Mouse (Mus musculus): ENCODE measurements at regions not wholly inside any gene's neighbourhood (a gene's known extent, or its start where the extent isn't known, plus 50 kb on each side); places are given as distances from the start of the nearest gene placed in this dataset.
"Not testable (repeated sequence)": the region's sequence is repeated elsewhere in the genome, so short reads cannot be mapped to it uniquely, and the experiment has no call there.

DNA sequence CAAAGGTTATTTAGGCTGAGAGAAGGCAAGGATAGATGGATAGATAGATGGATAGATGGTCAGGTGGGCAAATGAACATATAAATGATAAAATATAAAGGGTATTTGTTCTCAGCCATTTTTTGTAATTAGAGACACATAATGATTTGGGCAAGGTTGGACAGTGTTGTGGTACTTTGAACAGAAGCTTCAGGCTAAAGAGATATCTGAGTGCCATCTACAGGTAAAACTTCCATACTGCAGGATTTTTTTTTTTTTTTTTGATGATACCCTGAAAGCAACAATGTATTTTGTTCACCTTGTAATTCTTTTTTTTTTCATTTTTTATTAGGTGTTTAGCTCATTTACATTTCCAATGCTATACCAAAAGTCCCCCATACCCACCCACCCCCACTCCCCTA is 110.1 kb upstream of the Trabd2b start:
- DNase-seq: no peak

DNA sequence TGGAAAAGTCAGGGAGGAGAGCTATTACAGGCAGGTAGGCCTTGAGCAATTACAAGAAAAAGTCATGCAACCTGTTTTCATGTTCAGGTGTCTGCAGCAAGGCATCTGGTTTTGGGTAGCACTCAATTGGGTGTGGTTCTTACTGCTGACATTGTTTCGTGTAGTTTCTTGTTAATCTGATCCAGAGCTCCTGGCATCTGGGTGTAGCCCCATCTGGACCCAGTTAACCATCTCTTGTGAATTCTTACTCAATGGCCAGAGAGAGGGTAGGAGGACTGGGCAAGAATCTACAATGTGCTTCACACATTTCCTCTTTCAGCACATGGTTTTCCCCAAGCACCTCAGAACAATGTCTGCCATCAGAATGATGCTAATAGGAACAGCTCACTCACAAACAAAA is 108.0 kb upstream of the Trabd2b start:
- not testable (repeated sequence) for DNase-seq

DNA sequence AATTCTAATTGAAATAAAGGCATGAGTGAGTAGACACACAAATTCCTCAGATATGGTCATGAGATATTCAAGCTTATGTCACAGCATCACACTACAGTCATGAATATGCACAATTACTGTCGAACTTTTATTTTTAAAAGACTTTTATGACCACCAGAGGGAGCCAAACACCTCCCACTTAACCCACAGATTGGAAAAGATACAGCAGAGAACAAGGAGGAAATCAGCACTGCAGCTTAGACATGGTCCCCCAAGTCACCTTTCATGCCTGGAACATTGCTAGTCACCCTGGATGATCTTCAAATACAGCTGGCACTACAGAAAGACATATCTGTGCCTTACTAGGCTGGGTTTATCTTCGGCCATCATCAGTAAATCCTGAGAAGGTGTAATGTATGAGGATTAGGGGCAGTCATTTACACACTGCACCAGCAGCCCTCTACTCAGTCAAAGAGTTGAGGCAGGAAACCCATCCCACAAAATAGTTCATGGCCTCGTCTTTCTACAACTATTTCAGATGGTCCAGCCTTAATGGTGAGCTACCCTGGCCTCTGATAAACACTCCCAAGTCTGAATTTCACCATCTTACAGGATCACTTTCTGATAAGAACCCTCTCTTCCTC is 106.0 kb upstream of the Trabd2b start:
- DNase-seq: no peak

DNA sequence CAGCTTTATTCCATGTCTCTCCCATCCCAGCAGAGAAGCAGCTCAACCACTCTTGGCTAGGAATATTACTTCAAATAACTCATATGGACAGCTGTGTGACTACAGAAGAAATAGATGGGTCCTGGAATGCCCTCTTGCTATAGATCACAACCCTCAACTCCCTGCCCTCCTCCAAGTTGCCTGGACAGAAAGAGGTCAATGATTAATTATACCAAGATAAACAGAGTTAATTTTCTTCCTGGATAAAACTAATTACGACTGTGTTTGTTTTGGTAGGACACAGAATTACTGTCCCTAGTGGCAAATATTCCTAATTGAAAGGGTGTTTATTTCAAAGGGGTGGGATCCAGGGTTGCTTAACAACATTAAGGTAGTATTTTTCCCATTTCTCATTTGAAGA is 101.9 kb upstream of the Trabd2b start:
- DNase-seq: no peak

DNA sequence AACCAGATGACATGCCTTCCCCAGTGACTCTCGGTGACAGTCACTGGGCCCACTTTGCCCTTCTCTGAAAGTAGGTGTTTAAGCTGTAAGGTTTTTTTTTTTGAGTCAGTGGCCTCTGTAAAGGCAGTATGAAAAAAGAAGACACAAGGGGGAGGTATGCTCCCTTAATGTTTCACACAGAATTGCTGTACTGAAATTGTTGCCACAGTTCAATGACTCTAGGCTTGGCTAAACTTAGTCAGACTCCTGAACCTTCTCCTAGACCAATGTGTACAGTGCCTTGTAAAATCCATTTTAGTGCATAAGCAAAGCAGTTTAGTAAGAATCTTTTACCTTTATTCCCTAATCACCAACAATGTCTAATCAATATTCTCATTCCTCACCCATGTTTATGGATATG is 99.0 kb upstream of the Trabd2b start:
- no peak for DNase-seq

DNA sequence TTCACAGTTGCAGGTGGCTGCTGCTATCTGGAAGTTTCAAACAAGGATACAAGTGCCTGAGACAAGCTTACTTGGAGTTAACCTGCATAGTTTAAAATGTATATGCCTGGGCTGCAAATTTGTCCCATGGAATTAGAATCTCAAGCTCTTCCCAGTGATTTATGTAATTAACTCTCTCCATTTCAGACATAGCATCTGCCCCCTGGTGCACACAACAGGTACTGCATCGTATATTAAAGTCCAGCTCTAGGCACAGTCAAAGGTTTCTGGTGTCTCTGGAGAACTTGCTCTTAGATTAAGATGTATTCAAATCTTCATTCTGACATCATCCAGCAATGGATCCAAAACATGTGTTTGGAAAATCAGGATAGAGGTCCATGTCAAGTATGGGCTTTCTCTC is 98.0 kb upstream of the Trabd2b start:
- DNase-seq: peak; percentile 45

DNA sequence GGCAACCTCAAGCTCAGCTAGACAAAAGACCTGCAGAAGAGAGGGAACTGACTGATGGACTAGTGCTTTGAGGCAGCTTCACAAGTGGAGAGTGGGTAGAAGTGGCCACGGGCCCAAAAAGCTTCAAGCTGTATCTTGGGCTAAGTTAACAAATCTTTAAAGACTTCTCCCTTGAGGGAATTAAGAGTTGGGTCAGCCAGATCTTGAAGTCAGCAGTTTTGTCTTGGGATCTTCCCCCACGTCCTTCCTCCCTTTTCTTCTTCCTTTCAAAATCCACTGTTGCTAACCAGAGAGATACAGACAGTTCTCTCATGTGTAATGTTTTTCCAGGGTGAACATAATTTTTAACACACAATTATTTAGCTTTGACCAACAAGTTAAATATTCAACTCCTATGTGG is 91.5 kb upstream of the Trabd2b start:
- no peak for DNase-seq

DNA sequence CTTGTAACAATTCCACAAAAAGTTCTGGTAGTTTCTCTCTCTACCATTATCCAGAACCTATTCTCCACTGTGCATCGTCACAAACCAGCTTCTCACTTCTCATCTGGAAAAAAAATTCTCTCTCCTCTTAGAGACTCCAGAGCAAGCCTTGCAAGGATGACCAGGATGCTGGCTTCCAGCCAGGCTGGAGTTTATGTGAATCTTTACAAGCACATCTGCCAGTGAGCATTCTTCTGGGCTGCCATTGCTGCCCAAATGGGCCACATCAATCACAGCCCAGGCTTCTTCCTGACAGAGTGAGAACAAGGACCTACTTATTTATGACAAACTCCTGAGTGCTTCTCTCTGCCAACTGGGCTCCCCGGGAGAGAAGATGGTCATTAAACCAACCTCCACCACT is 91.0 kb upstream of the Trabd2b start:
- no peak for DNase-seq

DNA sequence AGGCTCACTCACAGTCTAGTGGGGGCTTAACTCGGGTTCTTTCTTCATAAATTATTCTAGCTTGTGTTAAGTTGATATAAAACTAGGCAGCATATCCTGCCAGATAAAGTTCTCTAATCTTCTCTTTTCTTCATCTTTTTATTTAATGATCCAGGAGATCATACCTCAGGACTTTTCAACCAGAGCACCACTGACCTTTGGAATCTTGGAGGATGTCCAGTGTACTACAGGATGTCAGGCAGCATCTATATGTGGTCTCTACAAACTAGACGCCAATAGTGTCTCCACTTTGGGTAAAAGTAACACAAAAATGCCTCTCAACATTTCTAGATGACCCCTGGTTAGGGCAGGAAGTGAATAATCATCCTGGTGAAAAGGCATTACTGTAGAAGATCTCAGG is 89.4 kb upstream of the Trabd2b start:
- DNase-seq: no peak

DNA sequence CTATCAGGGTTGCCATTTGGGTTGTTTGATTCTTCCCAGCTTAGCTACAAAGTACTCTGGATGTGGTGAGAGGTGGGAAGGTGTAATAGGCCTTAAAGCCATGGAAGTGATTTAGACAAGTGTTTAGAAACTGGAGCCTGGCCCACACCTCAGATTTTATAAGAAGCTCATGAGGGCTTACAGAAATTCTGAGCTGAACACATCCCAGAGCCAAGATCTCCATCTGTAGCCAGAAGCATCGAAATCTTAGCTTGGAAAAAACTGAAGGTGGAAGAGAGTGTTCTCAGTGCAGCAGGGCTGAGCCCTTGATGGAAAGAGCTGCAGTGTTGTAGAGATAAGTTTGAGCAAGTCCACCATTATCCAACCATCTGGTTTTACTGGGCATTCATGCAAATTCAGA is 86.4 kb upstream of the Trabd2b start:
- no peak for DNase-seq

DNA sequence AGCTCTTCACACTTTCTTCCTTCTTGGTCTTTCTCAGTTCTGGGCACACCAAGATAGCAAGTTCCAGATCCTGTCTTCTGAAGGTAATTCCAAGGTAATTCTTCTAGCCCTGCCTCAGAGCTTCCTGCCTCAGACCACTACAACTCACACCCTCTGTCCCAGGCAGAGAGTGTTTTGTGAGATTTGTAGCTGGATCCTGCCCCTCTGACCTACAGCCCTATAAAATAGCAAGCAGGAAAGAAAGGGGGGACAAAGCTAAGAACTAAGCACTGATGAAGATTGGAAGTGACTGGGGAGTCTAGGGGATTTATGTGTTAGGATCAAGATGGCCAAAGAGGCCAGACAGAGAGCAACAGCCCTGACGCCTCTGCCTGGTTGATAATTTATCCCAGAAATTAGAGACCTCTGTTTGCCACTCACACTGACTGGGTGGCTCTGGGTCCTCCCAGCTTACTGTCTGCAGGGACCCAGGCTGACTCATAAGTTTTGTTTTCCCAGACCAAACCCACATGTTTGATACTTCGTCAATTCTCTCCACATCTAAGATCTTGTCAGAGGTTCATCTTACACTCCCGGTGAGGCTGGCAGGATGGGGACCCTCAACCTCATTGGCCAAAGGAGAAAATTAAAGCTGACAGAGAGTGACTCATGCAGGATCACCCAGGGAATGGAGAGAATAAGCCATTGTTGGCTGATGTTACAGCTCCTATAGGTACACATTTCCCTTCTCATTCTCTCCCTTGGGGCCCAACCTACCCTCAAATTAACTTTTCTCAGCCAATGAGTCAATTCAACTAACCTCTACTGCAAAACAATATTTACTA is 84.8 kb upstream of the Trabd2b start:
- no peak for DNase-seq

DNA sequence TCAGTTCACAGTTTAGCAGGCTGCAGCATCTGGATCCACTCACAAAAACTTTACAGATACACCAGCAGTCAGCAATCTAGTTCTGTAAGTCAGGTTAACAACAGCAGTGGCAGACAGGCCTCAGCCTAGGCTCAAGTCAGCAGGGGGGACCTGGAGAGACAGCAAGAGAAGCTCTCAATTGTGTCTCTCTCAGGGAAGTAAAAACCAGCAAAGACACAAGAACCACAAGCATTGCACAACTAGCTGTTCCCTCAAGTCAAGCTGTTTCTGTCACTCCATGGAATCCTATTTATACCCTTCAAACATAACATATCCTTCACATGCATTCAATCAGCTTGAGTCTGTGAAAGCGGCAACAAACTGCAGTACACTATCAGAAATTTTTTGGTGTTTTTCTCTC is 76.5 kb upstream of the Trabd2b start:
- DNase-seq: no peak

DNA sequence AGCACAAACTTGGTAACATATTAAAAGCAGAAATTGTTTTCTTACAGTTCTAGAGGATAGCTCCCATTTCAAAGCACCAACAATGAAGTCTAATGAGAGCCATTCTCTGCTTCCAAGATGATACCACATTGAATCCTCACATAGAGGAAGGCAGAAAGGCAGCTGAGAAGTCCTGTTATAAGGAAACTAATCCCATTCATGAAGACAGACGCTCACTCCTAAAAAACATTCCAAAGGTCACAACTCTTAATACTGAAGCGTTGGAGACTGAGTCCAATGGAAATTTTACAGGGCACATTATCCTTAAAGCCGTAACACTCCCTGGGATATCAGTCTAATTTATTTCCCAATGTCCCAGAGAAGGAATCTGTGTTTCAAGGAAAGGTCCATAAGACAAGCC is 75.4 kb upstream of the Trabd2b start:
- no peak for DNase-seq

DNA sequence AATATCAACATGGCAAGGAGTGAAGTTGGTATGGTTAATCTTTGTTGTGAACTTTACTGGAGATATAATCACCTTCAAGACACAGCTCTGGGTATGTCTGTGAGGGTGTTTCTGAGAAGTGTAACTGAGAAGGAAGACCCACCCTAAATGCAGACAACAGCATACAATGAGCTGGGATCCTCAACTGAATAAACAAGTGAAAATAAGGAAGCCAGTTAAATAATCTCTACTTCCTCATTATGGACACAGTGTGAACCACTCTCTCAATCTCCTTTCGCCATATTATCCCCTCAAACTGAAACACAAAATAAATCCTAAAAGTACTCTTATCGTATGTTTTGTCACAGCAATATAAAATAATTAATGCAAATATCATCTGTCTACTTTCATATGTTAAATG is 71.7 kb upstream of the Trabd2b start:
- DNase-seq: no peak

DNA sequence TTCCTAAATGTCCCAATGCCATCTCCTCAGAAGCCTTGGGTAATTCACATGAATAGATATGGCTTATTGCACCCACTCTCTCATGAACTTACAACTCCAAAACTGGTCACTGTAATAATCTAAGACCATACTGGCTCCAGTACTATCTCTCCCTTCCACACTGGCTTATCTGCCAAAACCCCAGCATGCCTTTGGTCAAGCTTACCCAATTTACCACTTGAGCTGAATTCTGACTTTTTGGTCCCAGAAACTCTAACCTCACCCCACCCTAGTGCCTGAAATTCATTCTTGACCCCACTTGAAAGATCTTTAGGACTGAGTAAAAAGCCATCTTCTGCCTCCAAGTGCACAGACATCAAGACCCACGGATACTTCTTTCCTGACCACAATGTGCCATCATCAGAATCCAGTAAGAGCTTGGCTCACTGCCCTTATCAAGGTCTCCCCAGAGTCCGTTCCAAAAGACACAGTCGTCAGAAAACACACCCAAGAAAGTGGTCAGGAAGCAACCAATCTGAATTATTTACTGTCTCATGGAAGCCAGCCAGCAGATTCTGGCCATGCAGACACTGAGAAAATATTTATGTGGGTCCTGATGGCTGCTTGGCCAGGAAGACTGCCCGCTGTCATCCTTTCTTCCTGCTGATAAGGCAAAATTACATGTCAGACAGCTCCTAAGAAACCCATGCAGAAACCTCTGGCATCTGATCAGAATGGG is 70.3 kb upstream of the Trabd2b start:
- DNase-seq: no peak

DNA sequence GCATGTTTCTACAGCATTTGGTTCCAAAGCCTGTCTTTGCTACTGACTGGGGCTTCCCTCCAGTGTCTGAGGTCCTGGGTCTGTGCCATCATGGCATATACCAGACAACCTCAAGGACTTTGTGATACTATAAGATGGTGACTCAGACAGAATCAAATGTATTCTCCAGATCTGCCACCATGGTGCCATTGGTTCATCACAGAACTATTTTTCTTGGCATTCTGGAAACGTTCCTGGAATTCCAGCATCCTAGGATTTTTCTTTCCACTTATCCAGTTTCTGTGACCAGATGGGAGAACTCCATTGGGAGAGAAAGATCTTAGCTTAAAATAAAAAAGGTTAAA is 69.8 kb upstream of the Trabd2b start:
- DNase-seq: no peak

DNA sequence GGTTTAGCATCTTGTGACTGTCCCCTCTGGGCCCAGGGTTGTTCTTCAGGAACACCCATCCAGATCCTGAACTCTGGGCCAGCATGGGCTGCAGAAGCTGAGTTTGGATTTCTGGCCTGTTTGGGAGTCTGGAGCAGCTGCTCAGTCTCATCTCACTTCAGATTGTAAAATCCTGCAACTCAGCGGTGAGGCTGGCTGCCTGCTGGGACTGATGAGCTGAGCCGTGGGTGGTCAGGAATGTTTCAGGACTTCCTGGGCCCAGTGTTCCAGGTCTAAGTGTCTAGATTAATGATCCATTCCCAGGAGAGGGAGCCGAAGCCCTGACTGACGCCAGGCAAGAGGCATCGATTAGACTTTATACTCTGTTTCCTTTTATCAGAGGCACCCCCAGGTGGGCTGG is 66.7 kb upstream of the Trabd2b start:
- no peak for DNase-seq

DNA sequence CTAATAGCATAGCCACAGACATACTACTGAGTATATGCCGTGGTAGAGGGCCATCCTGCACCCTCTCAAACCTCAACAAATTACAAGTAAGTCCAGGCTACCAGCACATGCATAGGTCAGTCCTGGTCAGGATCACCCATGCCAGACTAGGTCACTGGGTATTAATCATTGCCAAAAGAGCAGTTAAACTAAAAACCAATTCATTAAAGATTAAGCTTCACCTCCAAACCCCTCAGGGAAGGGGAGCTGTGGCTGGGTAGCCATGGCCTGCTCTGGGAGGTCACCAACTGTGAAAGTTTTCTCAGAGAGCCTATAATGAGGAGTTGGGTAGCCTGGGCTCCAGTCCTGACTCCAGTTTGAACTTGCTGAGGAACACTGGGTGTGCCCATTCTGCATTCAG is 61.4 kb upstream of the Trabd2b start:
- DNase-seq: no peak

DNA sequence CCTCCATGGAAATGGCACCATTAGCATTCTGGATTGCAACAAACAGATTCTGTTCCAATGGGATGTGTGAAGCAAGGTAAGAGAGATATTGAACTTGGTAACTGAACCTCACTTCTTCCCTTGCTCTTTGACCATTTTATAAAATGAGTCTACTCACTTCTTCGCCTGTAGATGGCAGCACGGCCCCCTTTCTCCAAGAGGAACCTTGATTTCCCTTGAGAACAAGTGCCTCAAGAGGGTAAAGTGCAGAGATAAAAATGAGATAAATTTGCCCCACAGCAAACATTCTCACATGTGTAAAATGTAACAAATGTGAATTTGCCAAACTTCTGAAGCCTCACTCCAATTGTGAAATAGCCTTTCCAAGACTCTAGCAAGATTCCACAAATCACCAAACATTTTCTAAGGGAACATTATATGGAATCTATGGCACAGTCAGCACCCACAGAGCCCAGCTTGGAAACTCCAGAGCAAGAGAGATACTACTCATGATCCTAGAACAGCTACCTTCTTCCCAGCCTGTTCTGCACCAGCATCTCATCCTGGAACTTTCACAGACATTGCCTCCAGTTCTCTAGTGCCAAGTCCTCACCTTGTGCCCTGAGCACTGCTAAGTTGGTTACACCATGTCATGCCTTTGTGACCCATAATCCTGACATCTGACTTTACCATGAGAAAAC is 60.3 kb upstream of the Trabd2b start:
- peak; percentile 61 for DNase-seq

DNA sequence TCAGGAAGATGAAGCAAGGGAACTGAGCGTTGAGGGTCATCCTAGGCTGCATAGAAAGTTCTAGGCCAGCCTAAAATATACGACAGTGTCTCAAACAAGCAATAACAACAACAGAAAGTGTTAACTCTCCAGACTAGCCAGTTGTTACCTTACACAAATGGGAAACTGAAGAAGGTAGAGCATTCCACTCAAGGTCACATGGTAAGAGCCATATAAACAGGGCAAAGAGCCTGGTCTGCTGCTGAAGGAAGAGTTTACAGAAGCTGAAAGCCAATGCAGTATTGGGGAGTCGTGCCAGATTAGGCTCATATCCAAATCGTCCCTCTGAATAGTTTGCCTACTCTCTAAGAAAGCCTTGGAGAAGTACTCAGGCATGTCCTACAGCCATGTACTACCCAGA is 59.6 kb upstream of the Trabd2b start:
- no peak for DNase-seq

DNA sequence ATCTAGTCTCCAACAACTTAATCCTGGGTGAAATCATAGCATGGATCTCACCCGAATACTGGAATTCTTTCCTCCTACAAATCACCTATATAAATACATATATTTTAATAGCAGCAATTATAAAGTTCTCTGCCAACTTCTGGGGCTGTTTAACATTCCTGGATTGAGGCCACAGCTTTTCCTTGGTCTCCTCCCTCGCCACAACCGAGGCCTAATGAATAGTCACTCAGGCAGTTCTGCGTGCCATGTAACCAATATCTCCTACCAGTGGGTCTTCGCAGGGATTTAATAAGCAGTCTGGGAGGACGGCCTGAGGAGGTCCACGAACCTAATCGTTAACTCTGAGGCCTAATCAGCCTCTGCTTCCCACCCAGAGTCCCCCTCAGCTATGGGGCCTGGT is 56.9 kb upstream of the Trabd2b start:
- no peak for DNase-seq

DNA sequence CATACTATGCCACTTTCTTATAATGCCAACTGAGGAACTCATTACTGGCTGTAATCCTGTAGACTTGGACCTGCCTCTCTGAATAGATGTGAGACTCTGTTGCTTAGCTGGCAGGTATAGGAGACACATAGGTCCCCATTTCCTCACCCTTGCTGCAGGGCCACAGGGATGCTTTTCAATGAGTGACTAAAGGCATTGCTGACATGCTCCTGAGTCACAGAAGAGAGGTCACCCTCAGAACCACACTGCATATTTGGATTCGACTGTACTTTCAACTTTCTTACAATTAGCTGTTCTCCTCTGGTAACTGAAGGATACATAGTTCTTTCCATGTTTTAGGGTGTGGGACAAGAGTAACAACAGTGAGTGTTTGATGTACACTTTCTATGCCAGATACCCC is 55.2 kb upstream of the Trabd2b start:
- no peak for DNase-seq

DNA sequence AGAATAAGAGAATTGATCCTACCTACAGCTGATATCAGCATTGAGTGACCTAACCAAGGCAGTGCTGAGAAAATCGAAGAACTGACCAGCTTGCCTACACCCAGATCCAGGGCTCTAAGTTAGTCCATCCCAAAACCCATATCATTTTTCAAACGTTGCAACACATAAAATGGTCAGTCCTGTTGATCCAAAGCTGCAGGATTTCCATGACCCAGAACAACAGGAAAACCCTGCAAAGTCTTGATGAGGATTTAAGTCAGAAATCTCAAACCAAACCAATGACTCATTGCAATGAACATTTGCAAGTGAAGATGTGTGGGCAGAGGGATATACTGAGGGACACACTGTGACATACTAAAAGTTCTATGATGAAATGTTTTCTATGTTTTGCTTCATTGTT is 53.5 kb upstream of the Trabd2b start:
- DNase-seq: no peak

Data from thymus, postnatal 4 days (tissue).